Mouse (Mus musculus) small intestine, adult 2 months (tissue): ENCODE results near the gene Fgf12. TPM values are rescaled to one million over a fixed set of nuclear protein-coding genes. Genes with fewer than 3 reads are reported as not detected.

Source experiments
- H3K27ac ChIP-seq: fragments of 200-500 bp; 2 replicates; pipeline ENCODE4 v1.5.1; 2012; ENCODE audit warnings: low read depth, low read length, control low read depth, inconsistent platforms; ENCODE audit not compliant: insufficient read depth
- H3K27me3 ChIP-seq: fragments of 200-500 bp; 2 replicates; pipeline ENCODE4 v1.6.1; 2012; ENCODE audit warnings: mild to moderate bottlenecking, moderate library complexity, low read length, inconsistent platforms; ENCODE audit not compliant: control insufficient read depth, insufficient read depth
- H3K36me3 ChIP-seq: fragments of 200-500 bp; 2 replicates; pipeline ENCODE4 v1.6.1; 2012; ENCODE audit warnings: mild to moderate bottlenecking, low read length, control low read depth, inconsistent platforms; ENCODE audit not compliant: control insufficient read depth, insufficient read depth
- H3K4me1 ChIP-seq: fragments of 200-500 bp; 2 replicates; pipeline ENCODE4 v1.6.1; 2012; ENCODE audit warnings: low read length, inconsistent platforms, mixed read lengths; ENCODE audit not compliant: control insufficient read depth, insufficient read depth, insufficient read length
- H3K4me3 ChIP-seq: fragments of 200-500 bp; 2 replicates; pipeline ENCODE4 v1.5.1; 2012; ENCODE audit warnings: low read depth, mild to moderate bottlenecking, control low read depth, inconsistent platforms, low read length, moderate library complexity
- CTCF ChIP-seq: fragments of 200-500 bp; IDR thresholded peaks from 2 replicates; pipeline ENCODE4 v1.5.1; 2012; ENCODE audit warnings: low read depth, mild to moderate bottlenecking, control low read depth, inconsistent platforms, low read length, moderate library complexity, mixed read lengths; ENCODE audit not compliant: insufficient replicate concordance, insufficient read length; ENCODE audit errors: extremely low read depth
- POLR2A ChIP-seq: fragments of 200-500 bp; IDR thresholded peaks from 2 replicates; pipeline ENCODE4 v1.6.1; 2012; ENCODE audit warnings: low read depth, mild to moderate bottlenecking, control low read depth, inconsistent platforms, low read length, moderate library complexity
- WGBS: fragments of 180-500 bp; shearing (Covaris S2); methylation state at CpG from one replicate; pipeline ENCODE4 v1.1.7; 2018; 5-methylcytosine and 5-hydroxymethylcytosine counted together
- polyA plus RNA-seq: library from polyadenylated mRNA; depleted of rRNA; stranded (reverse); fragments of >200 nt; gene quantifications from 2 replicates; pipeline ENCODE4 v1.2.3, GENCODE M21; 2012; rRNA removed

Fgf12 gene
- polyA plus RNA-seq, 1 experiment, result 0.24 TPM

GRCm38 (mm10) chr16:28156443-28156842 is 596.4 kb downstream of the Fgf12 start:
- Histone ChIP-seq H3K4me3 (no peak overlapping the region), H3K27me3 (no peaks in the 10 kb centered on the region), H3K4me1 (no peaks in the 10 kb centered on the region), H3K27ac (no peak overlapping the region), H3K36me3 (no peaks in the 10 kb centered on the region)
- WGBS, result 92% methylated on average over 2 of the region's 2 CpGs
- TF ChIP-seq POLR2A, result no peak
- no peak for TF ChIP-seq CTCF

- Histone ChIP-seq H3K4me3 (no peak overlapping the region), H3K27me3 (no peaks in the 10 kb centered on the region), H3K36me3 (no peaks in the 10 kb centered on the region), H3K4me1 (no peaks in the 10 kb centered on the region), H3K27ac (no peak overlapping the region)
- 76% methylated on average over 3 of the region's 3 CpGs for WGBS
- TF ChIP-seq CTCF (no peak), POLR2A (no peak)
These were observed 611.9 kb downstream of the Fgf12 start for GRCm38 (mm10) chr16:28140972-28141371.

GRCm38 (mm10) chr16:28127006-28127405 is 625.9 kb downstream of the Fgf12 start:
- Histone ChIP-seq H3K27me3 (no peaks in the 10 kb centered on the region), H3K4me1 (no peaks in the 10 kb centered on the region), H3K27ac (no peak overlapping the region), H3K36me3 (no peaks in the 10 kb centered on the region), H3K4me3 (no peak overlapping the region)
- WGBS, result 73% methylated on average over 2 of the region's 2 CpGs
- TF ChIP-seq POLR2A (no peak), CTCF (no peak)

Other genes with a start within 250 kb of the Fgf12 start
- 6.1 and 15.9 TPM in 2 replicates for gene Mb21d2, start 176.6 kb upstream of the Fgf12 start, polyA plus RNA-seq